ENCODE assay signal across 13 mouse cellular contexts in genomic region chr5:146679198-146679681, GRCm38 (mm10).
DNase-seq lines count a peak whose midpoint lies in the region; ATAC-seq and TF ChIP-seq lines count a peak whose summit lies in the region.
"Had no signal": no experiment of that assay in that cellular context is flagged by ENCODE, and none has a peak within 500 bp of the region (broad histone marks: within the 10 kb centered on the region; RNA-seq: fewer than 3 reads in every experiment).

No protein-coding gene starts in this region.

- no peak for DNase-seq in heart, embryonic 10.5 days (ENCODE audit: low spot score)
- DNase-seq in heart, postnatal 36 days, result no peak
- peak; percentile 73 for DNase-seq in G1E (ENCODE audit: low spot score)
- DNase-seq in cerebellum, adult 11 months, result no peak
- DNase-seq: cerebellum, postnatal 25 days; forebrain, postnatal 0 days; gastrocnemius, postnatal 25 days; left cerebral cortex, postnatal 4 days had no signal

- 50% methylated on average over 6 of the region's 6 CpGs for WGBS in heart, embryonic 10.5 days
- 26% methylated on average over 6 of the region's 6 CpGs for WGBS in intestine, embryonic 16.5 days
- WGBS in small intestine, adult 2 months, result 18% methylated on average over 6 of the region's 6 CpGs
- WGBS in forebrain, embryonic 16.5 days, result 94% methylated on average over 6 of the region's 6 CpGs

- peaks cover 6% of the 10 kb centered on the region; the same call in 1 of the 2 replicates for H3K27me3 ChIP-seq in heart, embryonic 10.5 days (ENCODE audit: insufficient read depth, poor library complexity, severe bottlenecking)
- H3K27me3 ChIP-seq in G1E (ENCODE audit: insufficient read depth, low read length), result no peaks in the 10 kb centered on the region
- no peaks in the 10 kb centered on the region for H3K27me3 ChIP-seq in intestine, embryonic 16.5 days (replicated peaks; ENCODE audit: control insufficient read depth, insufficient read depth, low read length)
- H3K27me3 ChIP-seq in small intestine, adult 2 months (ENCODE audit: control insufficient read depth, insufficient read depth, low read length), result no peaks in the 10 kb centered on the region
- peaks cover 5% of the 10 kb centered on the region for H3K27me3 ChIP-seq in forebrain, embryonic 16.5 days (replicated peaks; ENCODE audit: control insufficient read depth, insufficient read depth, low read length)
- H3K27me3 ChIP-seq: embryonic facial prominence, embryonic 13.5 days had no signal

- no peak for TF ChIP-seq POLR2A in small intestine, adult 2 months (IDR thresholded peaks at IDR 0.05; ENCODE audit: low read depth, low read length)

- no peak for TF ChIP-seq CTCF in G1E (IDR thresholded peaks at IDR 0.05; ENCODE audit: low read depth, low read length)
- no peak for TF ChIP-seq CTCF in small intestine, adult 2 months (IDR thresholded peaks at IDR 0.05; ENCODE audit: extremely low read depth, insufficient read length, insufficient replicate concordance, low read depth, low read length)

- H3K9ac ChIP-seq in intestine, embryonic 16.5 days (ENCODE audit: low read depth, low read length), result no peak overlapping the region
- H3K9ac ChIP-seq in forebrain, embryonic 16.5 days (replicated peaks; ENCODE audit: low read depth, low read length), result no peak overlapping the region
- H3K9ac ChIP-seq: embryonic facial prominence, embryonic 13.5 days; forebrain, postnatal 0 days had no signal

- ATAC-seq in G1E (ENCODE audit: extremely low read depth, insufficient number of reproducible peaks, low FRiP score, poor library complexity, severe bottlenecking), result peak; percentile 78
- peak; percentile 85 for ATAC-seq in intestine, embryonic 16.5 days
- no peak for ATAC-seq in forebrain, embryonic 16.5 days
- ATAC-seq: forebrain, postnatal 0 days had no signal

- no peak overlapping the region for H3K4me2 ChIP-seq in intestine, embryonic 16.5 days (ENCODE audit: low read depth, low read length)
- H3K4me2 ChIP-seq in forebrain, embryonic 16.5 days (ENCODE audit: low read length), result no peak overlapping the region
- H3K4me2 ChIP-seq: embryonic facial prominence, embryonic 13.5 days had no signal

- no peaks in the 10 kb centered on the region for H3K9me3 ChIP-seq in heart, embryonic 10.5 days
- H3K9me3 ChIP-seq in G1E (replicated peaks), result no peaks in the 10 kb centered on the region
- no peaks in the 10 kb centered on the region for H3K9me3 ChIP-seq in intestine, embryonic 16.5 days (ENCODE audit: control insufficient read depth, low read length)
- H3K9me3 ChIP-seq in forebrain, embryonic 16.5 days (ENCODE audit: control insufficient read depth, low read length), result no peaks in the 10 kb centered on the region
- H3K9me3 ChIP-seq: embryonic facial prominence, embryonic 13.5 days; megakaryocyte, embryonic 14.5 days had no signal

- no peaks in the 10 kb centered on the region for H3K36me3 ChIP-seq in heart, embryonic 10.5 days
- H3K36me3 ChIP-seq in G1E (replicated peaks), result no peaks in the 10 kb centered on the region
- H3K36me3 ChIP-seq in intestine, embryonic 16.5 days (ENCODE audit: control insufficient read depth, insufficient read depth, low read length), result no peaks in the 10 kb centered on the region
- no peaks in the 10 kb centered on the region for H3K36me3 ChIP-seq in small intestine, adult 2 months (ENCODE audit: control insufficient read depth, insufficient read depth, low read length)
- no peaks in the 10 kb centered on the region for H3K36me3 ChIP-seq in forebrain, embryonic 16.5 days (ENCODE audit: control insufficient read depth, insufficient read depth)
- H3K36me3 ChIP-seq: embryonic facial prominence, embryonic 13.5 days had no signal

- H3K4me3 ChIP-seq in heart, embryonic 10.5 days, result no peak overlapping the region
- H3K4me3 ChIP-seq in G1E (ENCODE audit: low read depth, low read length), result no peak overlapping the region; the same call in 1 of the 2 replicates
- no peak overlapping the region for H3K4me3 ChIP-seq in intestine, embryonic 16.5 days (ENCODE audit: low read length)
- H3K4me3 ChIP-seq in small intestine, adult 2 months (ENCODE audit: low read depth, low read length), result no peak overlapping the region
- H3K4me3 ChIP-seq in forebrain, embryonic 16.5 days (replicated peaks; ENCODE audit: low read length), result no peak overlapping the region
- H3K4me3 ChIP-seq: embryonic facial prominence, embryonic 13.5 days; megakaryocyte, embryonic 14.5 days had no signal

- peaks cover 20% of the 10 kb centered on the region for H3K4me1 ChIP-seq in heart, embryonic 10.5 days
- H3K4me1 ChIP-seq in G1E (ENCODE audit: insufficient read depth, low read depth, low read length), result peaks cover 96% of the 10 kb centered on the region
- peaks cover 60% of the 10 kb centered on the region for H3K4me1 ChIP-seq in intestine, embryonic 16.5 days (ENCODE audit: control insufficient read depth, insufficient read depth, low read length)
- H3K4me1 ChIP-seq in small intestine, adult 2 months (ENCODE audit: control insufficient read depth, insufficient read depth, insufficient read length, low read length), result peaks cover 51% of the 10 kb centered on the region
- H3K4me1 ChIP-seq in forebrain, embryonic 16.5 days (replicated peaks; ENCODE audit: control insufficient read depth, insufficient read depth, low read length), result no peaks in the 10 kb centered on the region
- H3K4me1 ChIP-seq: embryonic facial prominence, embryonic 13.5 days had no signal

- intact Hi-C loops in heart, postnatal 36 days (cut with DNase I), result loop anchor here (10.0 kb wide), 1 partner anchor 546 kb away; no protein-coding TSS in a partner anchor

- H3K27ac ChIP-seq in heart, embryonic 10.5 days, result peak overlapping the region; percentile 59; the same call in 1 of the 2 replicates
- peak overlapping the region; percentile 93 for H3K27ac ChIP-seq in intestine, embryonic 16.5 days (ENCODE audit: low read length)
- peak overlapping the region; percentile 92 for H3K27ac ChIP-seq in small intestine, adult 2 months (ENCODE audit: insufficient read depth, low read depth, low read length)
- H3K27ac ChIP-seq in forebrain, embryonic 16.5 days (ENCODE audit: low read length), result no peak overlapping the region
- H3K27ac ChIP-seq: embryonic facial prominence, embryonic 13.5 days had no signal
